Mouse (Mus musculus): ENCODE data around the gene Zfp212.
"Not testable (repeated sequence)": the region's sequence is repeated elsewhere in the genome, so short reads cannot be mapped to it uniquely, and the experiment has no call there.

The Zfp212 gene

DNA sequence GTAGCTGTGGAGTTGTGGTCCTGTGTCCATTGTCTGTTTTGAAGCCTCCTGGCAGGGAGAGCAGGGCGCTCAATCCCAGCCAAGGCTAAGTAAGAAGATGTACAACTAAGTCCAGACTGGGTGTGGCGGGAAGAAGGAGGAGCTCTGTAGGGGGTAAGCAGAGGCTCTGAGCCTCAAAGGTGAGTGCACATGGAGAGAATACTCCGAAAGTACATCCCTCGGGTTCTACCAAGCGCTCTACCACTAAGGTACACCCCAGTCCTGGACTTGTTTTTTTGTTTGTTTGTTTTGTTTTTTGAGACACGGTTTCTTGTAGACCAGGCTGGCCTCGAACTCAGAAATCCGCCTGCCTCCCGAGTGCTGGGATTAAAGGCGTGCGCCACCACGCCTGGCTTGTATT lies 22.2 kb downstream of the Zfp212 start:
- no peak for DNase-seq (ENCODE audit: low spot score in 2 of 2)

- peak; percentile 46 to 72 for DNase-seq (ENCODE audit: low spot score in 2 of 2)
These were observed 22.9 kb downstream of the Zfp212 start for GRCm38 (mm10) chr6:47943021-47943691.

DNA sequence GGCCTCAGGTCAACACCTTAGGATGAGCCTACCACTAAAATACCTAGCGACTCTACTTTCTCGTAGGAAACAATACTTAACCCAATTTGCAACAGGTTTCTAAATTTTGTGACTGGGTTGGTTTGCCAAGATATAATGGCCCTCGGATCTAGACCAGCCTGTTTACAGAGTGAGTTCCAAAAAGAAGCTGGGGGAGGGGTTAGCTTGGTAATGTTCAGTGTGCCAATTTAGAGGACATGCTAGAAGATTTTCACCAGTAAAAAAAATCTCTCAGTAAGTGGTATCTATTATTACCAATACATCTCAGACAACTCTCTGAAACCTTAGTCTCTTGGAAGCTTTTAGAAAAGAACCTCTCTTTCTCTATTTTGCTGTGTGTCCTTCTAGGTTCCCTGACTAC lies 23.4 kb downstream of the Zfp212 start:
- DNase-seq (ENCODE audit: low spot score in 2 of 2) = no peak

DNA sequence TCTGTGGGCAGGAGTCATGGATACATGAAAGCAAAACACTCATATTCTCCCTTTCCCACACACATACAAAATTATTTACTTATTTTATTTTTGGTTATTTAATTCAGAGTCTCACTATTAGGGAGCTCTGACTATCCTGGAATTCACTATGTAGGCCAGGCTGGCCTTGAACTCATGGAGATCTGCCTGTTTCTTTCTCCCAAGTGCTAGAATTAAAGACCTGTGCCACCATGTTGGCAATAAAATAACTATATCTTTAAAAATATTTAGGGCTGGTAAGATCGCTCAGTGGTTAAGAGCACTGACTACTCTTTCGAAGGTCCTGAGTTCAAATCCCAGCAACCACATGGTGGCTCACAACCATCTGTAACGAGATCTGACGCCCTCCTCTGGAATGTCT lies 27.1 kb downstream of the Zfp212 start:
- DNase-seq (ENCODE audit: low spot score in 2 of 2) = no peak

DNA sequence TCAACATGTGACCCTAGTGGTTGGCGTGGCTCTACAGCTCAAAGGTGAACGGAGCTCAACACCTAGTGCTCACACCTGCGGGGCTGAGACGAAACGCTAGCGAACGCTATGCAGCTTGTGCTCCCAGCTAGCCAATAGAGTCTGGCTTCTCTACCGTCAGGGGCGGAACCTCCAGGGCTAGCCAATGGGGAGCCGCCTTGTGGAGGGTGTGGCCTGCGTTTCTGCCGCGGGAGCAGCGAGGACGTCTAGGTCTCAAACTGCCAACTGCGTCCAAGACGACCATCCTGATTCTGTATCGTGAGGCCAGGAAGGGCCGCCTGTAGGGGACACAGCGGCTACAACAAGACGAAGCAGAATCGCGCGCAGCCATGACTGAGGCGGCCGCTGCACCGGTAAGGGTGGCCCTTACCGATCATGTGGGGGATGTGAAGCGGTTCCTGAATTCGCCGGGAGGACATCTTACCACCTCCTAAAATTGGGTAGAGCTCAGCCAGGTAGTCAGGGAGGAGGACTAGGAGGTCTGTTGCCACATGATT lies 33.0 kb downstream of the Zfp212 start, which contains the start of gene Zfp956:
Gene Zfp956 (plus strand): TSS at position 200 of the 536 bp plus-strand sequence.
- peak; percentile 93 to 94 for DNase-seq (ENCODE audit: low spot score in 2 of 2)

DNA sequence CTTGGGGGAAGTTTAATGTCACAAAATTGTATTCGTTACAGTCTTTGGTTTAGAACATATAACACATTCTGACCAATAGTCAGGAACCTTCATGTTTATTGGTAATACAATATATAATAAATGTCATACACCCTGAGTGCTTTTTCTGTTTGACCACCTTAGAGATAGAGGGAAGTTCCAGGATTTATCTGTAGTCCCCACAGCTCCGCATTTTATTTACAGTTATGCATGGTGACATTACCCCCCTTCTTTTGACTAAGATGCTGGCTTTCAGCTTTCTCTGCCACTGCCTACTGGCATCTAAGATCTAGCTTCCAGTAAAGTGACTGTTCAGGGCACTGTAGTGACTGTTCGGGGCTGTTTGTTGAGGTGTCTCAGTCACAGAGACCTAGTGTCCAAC lies 34.1 kb downstream of the Zfp212 start:
- no peak for DNase-seq (ENCODE audit: low spot score in 2 of 2)

GRCm38 (mm10) chr6:47957816-47958215 lies 37.5 kb downstream of the Zfp212 start:
- no peak for DNase-seq (ENCODE audit: low spot score in 2 of 2)

- no peak for DNase-seq (ENCODE audit: low spot score in 2 of 2)
These were observed 40.6 kb downstream of the Zfp212 start for GRCm38 (mm10) chr6:47960685-47961421.

- DNase-seq (ENCODE audit: low spot score in 2 of 2) = no peak
These were observed 42.8 kb downstream of the Zfp212 start for GRCm38 (mm10) chr6:47963051-47963450.

DNA sequence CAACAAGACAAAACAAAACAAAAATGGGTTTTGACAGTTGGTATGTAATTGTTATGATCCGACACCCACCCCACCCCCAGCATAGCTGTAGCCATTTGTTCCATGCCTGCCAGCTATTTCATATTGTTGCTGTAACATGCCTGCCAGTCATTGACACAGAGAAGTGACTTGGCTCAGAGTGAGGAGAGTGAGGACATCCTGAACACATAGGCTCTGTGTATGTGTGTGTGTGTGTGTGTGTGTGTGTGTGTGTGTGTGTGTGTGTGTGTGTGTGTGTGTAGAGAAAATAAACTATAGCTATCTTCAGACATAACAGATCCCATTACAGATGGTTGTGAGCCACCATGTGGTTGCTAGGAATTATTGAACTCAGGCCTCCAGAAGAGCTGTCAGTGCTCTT lies 47.9 kb downstream of the Zfp212 start:
- not testable (repeated sequence) for DNase-seq (ENCODE audit: low spot score in 2 of 2)

DNA sequence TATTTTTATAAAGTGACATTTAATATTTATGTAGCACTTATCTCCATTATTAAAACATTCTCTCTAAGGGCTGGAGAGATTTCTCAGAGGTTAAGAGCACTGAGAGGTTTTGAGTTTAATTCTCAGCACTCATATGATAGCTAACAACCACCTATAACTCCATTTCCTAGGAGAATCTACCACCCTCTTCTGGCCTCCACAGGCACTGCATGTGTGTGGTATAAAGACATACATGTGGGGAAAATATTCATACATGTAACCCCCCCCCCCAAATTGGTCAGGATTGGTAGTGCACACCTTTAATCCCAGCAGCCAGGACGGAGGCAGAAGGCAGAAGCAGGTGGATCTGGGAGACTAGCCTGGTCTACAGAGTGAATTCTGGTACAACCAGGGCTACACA lies 54.3 kb downstream of the Zfp212 start:
- no peak for DNase-seq (ENCODE audit: low spot score in 2 of 2)

GRCm38 (mm10) chr6:47978897-47979368 lies 58.7 kb downstream of the Zfp212 start:
- DNase-seq (ENCODE audit: low spot score in 2 of 2) = peak; percentile 62 to 72

Measured in thymus, postnatal 10 days (tissue).